Mouse (Mus musculus): ENCODE data around the gene Spo11.

DNA sequence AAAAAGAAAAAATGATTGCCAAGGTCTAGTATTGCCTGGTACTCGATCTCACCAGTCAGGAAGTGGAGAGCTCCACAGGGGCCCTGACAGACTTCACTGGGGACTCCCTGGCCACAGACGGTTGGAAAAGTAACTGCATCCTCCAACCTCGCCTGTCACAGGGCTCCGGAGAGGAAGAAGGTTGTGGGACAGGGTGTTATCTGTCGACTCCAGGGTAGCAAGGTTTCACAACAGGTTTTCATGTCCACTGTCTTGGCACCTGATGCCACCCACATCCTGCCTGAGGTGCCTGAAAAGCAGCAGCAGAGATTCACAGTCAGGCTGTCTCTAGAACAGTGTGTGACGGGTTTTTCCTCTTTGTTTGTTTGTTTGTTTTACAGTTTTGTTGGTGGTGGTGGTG is 40.4 kb downstream of the Spo11 start:
- TF ChIP-seq CHD2 (IDR thresholded peaks at IDR 0.05; ENCODE audit: low read depth, low read length) (no peak), HCFC1 (IDR thresholded peaks at IDR 0.05; ENCODE audit: borderline replicate concordance, insufficient read depth, low read length) (no peak), ZC3H11A (IDR thresholded peaks at IDR 0.05; ENCODE audit: borderline replicate concordance, low read depth, low read length) (no peak), ZNF384 (IDR thresholded peaks at IDR 0.05; ENCODE audit: low read depth, low read length) (no peak)
